ENCODE assay signal across 7 mouse cellular contexts in genomic region chr12:51784842-51785241, GRCm38 (mm10). TPM values are rescaled to one million over a fixed set of nuclear protein-coding genes. Genes with fewer than 3 reads are reported as not detected.
DNase-seq lines count a peak whose midpoint lies in the region; ATAC-seq lines count a peak whose summit lies in the region.

No protein-coding gene starts in this region.

- H3K4me2 ChIP-seq in midbrain, embryonic 13.5 days (replicated peaks): no peak overlapping the region

- H3K9me3 ChIP-seq in midbrain, embryonic 10.5 days (replicated peaks): no peaks in the 10 kb centered on the region
- 0 out of 2 replicates have a peak, but pooled peaks cover 3% of the 10 kb centered on the region for H3K9me3 ChIP-seq in midbrain, embryonic 13.5 days

- no peak overlapping the region for H3K27ac ChIP-seq in midbrain, embryonic 10.5 days (replicated peaks)
- no peak overlapping the region for H3K27ac ChIP-seq in midbrain, embryonic 13.5 days

- H3K27me3 ChIP-seq in midbrain, embryonic 10.5 days (ENCODE audit: low read depth, poor library complexity, severe bottlenecking): no peaks in the 10 kb centered on the region
- no peaks in the 10 kb centered on the region for H3K27me3 ChIP-seq in midbrain, embryonic 13.5 days

- ATAC-seq in midbrain, embryonic 13.5 days: no peak
- ATAC-seq in erythroblast, adult 5-6 weeks (replicated peaks; ENCODE audit: low FRiP score, poor library complexity, severe bottlenecking): peak; percentile 86

- H3K4me1 ChIP-seq in midbrain, embryonic 10.5 days: no peaks in the 10 kb centered on the region
- no peaks in the 10 kb centered on the region for H3K4me1 ChIP-seq in midbrain, embryonic 13.5 days (replicated peaks)

- DNase-seq in midbrain, embryonic 10.5 days (ENCODE audit: low spot score): peak; percentile 38
- peak; percentile 22 for DNase-seq in T-cell, adult 2 months (ENCODE audit: low spot score)
- peak; percentile 25 for DNase-seq in retina, embryonic 14.5 days (ENCODE audit: low spot score)
- no peak for DNase-seq in layer of hippocampus, adult 8-10 months (ENCODE audit: low spot score in 2 of 2)
- no peak for DNase-seq in right cerebral cortex, postnatal 36 days (ENCODE audit: low spot score in 2 of 2)

- peaks cover 99% of the 10 kb centered on the region for H3K36me3 ChIP-seq in midbrain, embryonic 10.5 days
- H3K36me3 ChIP-seq in midbrain, embryonic 13.5 days: peaks cover 74% of the 10 kb centered on the region

- no peak overlapping the region for H3K9ac ChIP-seq in midbrain, embryonic 13.5 days (replicated peaks)

- 91% methylated on average over 7 of the region's 7 CpGs for WGBS in midbrain, embryonic 10.5 days
- 92% methylated on average over 7 of the region's 7 CpGs for WGBS in midbrain, embryonic 13.5 days

- no peak overlapping the region for H3K4me3 ChIP-seq in midbrain, embryonic 10.5 days
- H3K4me3 ChIP-seq in midbrain, embryonic 13.5 days (replicated peaks): no peak overlapping the region

RNA-seq across cellular contexts. Expression of gene Hectd1, which starts 44.5 kb away (rescaled TPM):
- polyA plus RNA-seq in midbrain, embryonic 10.5 days (2016; fragmentation: Nextera tagmentation; extraction: Ambion mirVana): 29.1 and 30.4 TPM in 2 replicates
- polyA plus RNA-seq in midbrain, embryonic 13.5 days (2015; fragmentation: Nextera tagmentation; extraction: Ambion mirVana): 37.0 and 37.2 TPM in 2 replicates
- total RNA-seq in erythroblast, adult 5-6 weeks (2015; ENCODE audit: low replicate concordance): 251 and 276 TPM in 2 replicates
- total RNA-seq in erythroblast, adult 5-6 weeks (2017; ENCODE audit: low replicate concordance): 521 and 575 TPM in 2 replicates
- total RNA-seq in layer of hippocampus, adult 8-10 months (2022): 10 to 100 TPM; 76.0 to 86.8 (median 83.3) TPM

Comparison
In these comparisons a context has a peak if more than half of its experiments do, and no peak if none do; other contexts are left out.
1. DNase-seq: peak in midbrain, embryonic 10.5 days (single experiment), T-cell, adult 2 months (single experiment) and retina, embryonic 14.5 days (single experiment); none in layer of hippocampus, adult 8-10 months (0 of 2) and right cerebral cortex, postnatal 36 days (0 of 2).